Mouse (Mus musculus) intestine, postnatal 0 days (tissue): ENCODE measurements around the gene Tmed1. TPM values are rescaled to one million over a fixed set of nuclear protein-coding genes. Genes with fewer than 3 reads are reported as not detected.
A peak's percentile ranks its signal among the peaks of the same experiment; 100 is the strongest.
"Not testable (repeated sequence)": the region's sequence is repeated elsewhere in the genome, so short reads cannot be mapped to it uniquely, and the experiment has no call there.

Experiments
- ATAC-seq: fragments of 200-750 bp; cut with Nextera tagmentation; 2 replicates; pipeline ENCODE4 v1.8.0; 2017; ENCODE audit warnings: mild to moderate bottlenecking, moderate TSS enrichment, moderate library complexity
- H3K27ac ChIP-seq: fragments of 300-500 bp; sonication (generic); 2 replicates; pipeline ENCODE4 v1.5.1; 2014; ENCODE audit warnings: mild to moderate bottlenecking, low read depth, low read length, moderate library complexity
- H3K27me3 ChIP-seq: fragments of 300-500 bp; sonication (generic); replicated peaks from 2 replicates; pipeline ENCODE4 v1.6.1; 2014; ENCODE audit warnings: low read length, mixed read lengths; ENCODE audit not compliant: control insufficient read depth, insufficient read depth
- H3K36me3 ChIP-seq: fragments of 300-500 bp; sonication (generic); 2 replicates; pipeline ENCODE4 v1.6.1; 2014; ENCODE audit warnings: mild to moderate bottlenecking, moderate library complexity; ENCODE audit not compliant: control insufficient read depth, insufficient read depth
- H3K4me1 ChIP-seq: fragments of 300-500 bp; sonication (generic); replicated peaks from 2 replicates; pipeline ENCODE4 v1.6.1; 2014; ENCODE audit warnings: antibody characterized with exemption, low read length, mixed read lengths; ENCODE audit not compliant: control insufficient read depth, insufficient read depth
- H3K4me2 ChIP-seq: fragments of 300-500 bp; sonication (generic); replicated peaks from 2 replicates; pipeline ENCODE4 v1.6.1; 2014; ENCODE audit warnings: low read depth, mild to moderate bottlenecking, moderate library complexity
- H3K4me3 ChIP-seq: fragments of 300-500 bp; sonication (generic); 2 replicates; pipeline ENCODE4 v1.5.1; 2014; ENCODE audit warnings: low read depth, low read length
- H3K9ac ChIP-seq: fragments of 300-500 bp; sonication (generic); 2 replicates; pipeline ENCODE4 v1.6.1; 2014; ENCODE audit warnings: mild to moderate bottlenecking, low read depth, low read length
- H3K9me3 ChIP-seq: fragments of 300-500 bp; sonication (generic); 2 replicates; pipeline ENCODE4 v1.6.1; 2016; ENCODE audit warnings: mixed run types; ENCODE audit not compliant: control insufficient read depth
- CTCF ChIP-seq: sonication (generic); IDR thresholded peaks from 2 replicates; pipeline ENCODE4 v1.5.1; 2016; ENCODE audit warnings: low read depth, mild to moderate bottlenecking, control low read depth, antibody characterized with exemption, moderate library complexity
- WGBS: fragments of 180-500 bp; shearing (Covaris S2); extraction: QIAGEN DNeasy Blood & Tissue Kit; methylation state at CpG from one replicate; pipeline ENCODE4 v1.1.7; 2014; 5-methylcytosine and 5-hydroxymethylcytosine counted together
- polyA plus RNA-seq: library from polyadenylated mRNA; unstranded; fragments of >200 nt; fragmentation: Nextera tagmentation; extraction: Ambion mirVana; gene quantifications from 2 replicates; pipeline ENCODE4 v1.2.1, GENCODE M21; 2015

The Tmed1 gene
- polyA plus RNA-seq, 1 experiment from 2014 or later: 31.1 TPM

GRCm38 (mm10) chr9:21493907-21494306, 16.1 kb downstream of the Tmed1 start:
- ATAC-seq: no peak
- Histone ChIP-seq H3K9me3 (no peaks in the 10 kb centered on the region), H3K27ac (no peak overlapping the region), H3K4me2 (no peak overlapping the region), H3K4me3 (no peak overlapping the region), H3K4me1 (no peaks in the 10 kb centered on the region), H3K27me3 (no peaks in the 10 kb centered on the region), H3K9ac (no peak overlapping the region), H3K36me3 (peaks cover 85% of the 10 kb centered on the region)
- TF ChIP-seq CTCF: no peak
- 74% methylated on average over 2 of the region's 2 CpGs for WGBS

GRCm38 (mm10) chr9:21490696-21491095, 19.4 kb downstream of the Tmed1 start:
- Histone ChIP-seq H3K36me3 (peaks cover 81% of the 10 kb centered on the region), H3K9ac (no peak overlapping the region), H3K27me3 (no peaks in the 10 kb centered on the region), H3K9me3 (no peaks in the 10 kb centered on the region), H3K4me2 (no peak overlapping the region), H3K27ac (no peak overlapping the region), H3K4me1 (no peaks in the 10 kb centered on the region), H3K4me3 (no peak overlapping the region)
- TF ChIP-seq CTCF: no peak
- no peak for ATAC-seq
- 93% methylated on average over 9 of the region's 9 CpGs for WGBS

DNA sequence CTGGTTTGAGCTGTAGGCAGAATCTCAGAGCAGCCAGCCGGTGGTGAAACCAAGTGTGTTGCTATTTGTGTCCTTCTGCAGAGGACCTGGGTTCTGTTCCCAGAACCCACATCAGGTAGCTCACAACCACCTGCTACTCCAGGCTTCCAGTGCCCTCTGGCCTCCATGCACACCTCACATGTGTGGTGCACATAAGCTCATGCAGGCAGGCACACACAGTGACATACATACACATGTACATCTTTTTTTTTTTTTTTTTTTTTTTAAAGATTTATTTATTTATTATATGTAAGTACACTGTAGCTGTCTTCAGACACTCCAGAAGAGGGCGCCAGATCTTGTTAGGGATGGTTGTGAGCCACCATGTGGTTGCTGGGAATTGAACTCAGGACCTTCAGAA, 21.8 kb downstream of the Tmed1 start:
- not testable (repeated sequence) for H3K27me3 ChIP-seq, H3K9me3 ChIP-seq, H3K9ac ChIP-seq, ATAC-seq, H3K27ac ChIP-seq, H3K4me3 ChIP-seq, H3K4me2 ChIP-seq, H3K4me1 ChIP-seq
- peaks cover 78% of the 10 kb centered on the region for H3K36me3 ChIP-seq
- WGBS: 82% methylated on average over 1 of the region's 2 CpGs

DNA sequence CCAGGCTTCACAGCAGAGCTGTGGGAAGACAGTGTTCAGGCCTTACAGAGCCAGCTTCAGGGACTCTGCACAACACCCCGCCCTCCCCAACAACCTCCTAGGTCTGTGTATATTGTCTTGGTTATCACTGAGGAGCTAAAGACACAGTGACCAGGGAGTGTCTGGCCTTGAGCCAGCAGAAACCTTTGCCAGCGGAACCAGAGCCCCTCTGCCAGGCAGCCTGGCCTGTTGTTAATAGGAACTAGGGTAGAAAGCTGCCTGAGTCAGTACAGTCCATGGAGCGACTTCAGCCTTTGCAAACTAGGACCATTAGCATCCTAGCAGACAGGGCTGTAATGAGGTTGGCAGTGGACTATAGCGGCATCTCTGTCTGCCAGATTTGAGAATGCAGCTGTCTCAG, 26.0 kb downstream of the Tmed1 start:
- Histone ChIP-seq H3K4me3 (no peak overlapping the region), H3K9me3 (no peaks in the 10 kb centered on the region), H3K27ac (no peak overlapping the region), H3K9ac (no peak overlapping the region), H3K4me2 (no peak overlapping the region), H3K36me3 (peaks cover 83% of the 10 kb centered on the region), H3K27me3 (no peaks in the 10 kb centered on the region), H3K4me1 (no peaks in the 10 kb centered on the region)
- no peak for ATAC-seq
- WGBS: 89% methylated on average over 4 of the region's 4 CpGs
- no peak for TF ChIP-seq CTCF

DNA sequence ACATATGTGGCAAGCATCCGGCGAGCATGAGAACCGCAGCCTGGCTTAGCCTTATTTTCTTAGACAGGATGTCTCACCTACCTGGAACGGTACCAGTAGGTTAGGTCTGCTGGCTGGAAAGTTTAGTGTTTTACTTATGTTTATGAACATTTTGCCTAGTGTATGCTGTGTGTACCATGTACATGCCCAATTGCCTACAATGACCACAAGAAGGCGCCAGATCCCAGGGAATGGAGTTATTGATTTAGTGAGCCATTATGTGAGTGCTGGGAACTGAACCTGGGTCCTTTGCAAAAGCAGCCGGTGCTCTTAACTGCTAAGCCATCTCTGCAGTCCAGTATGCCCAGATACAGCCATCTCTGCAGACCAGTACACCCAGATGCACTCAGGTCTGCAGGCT, 32.3 kb downstream of the Tmed1 start:
- H3K36me3 ChIP-seq: peaks cover 96% of the 10 kb centered on the region
- ATAC-seq: no peak
- H3K9me3 ChIP-seq: no peaks in the 10 kb centered on the region
- no peak overlapping the region for H3K9ac ChIP-seq
- H3K4me3 ChIP-seq: no peak overlapping the region
- H3K27ac ChIP-seq: no peak overlapping the region
- TF ChIP-seq CTCF: peak; percentile 49
- H3K4me1 ChIP-seq: no peaks in the 10 kb centered on the region
- no peaks in the 10 kb centered on the region for H3K27me3 ChIP-seq
- H3K4me2 ChIP-seq: no peak overlapping the region
- WGBS: 98% methylated on average over 6 of the region's 6 CpGs

DNA sequence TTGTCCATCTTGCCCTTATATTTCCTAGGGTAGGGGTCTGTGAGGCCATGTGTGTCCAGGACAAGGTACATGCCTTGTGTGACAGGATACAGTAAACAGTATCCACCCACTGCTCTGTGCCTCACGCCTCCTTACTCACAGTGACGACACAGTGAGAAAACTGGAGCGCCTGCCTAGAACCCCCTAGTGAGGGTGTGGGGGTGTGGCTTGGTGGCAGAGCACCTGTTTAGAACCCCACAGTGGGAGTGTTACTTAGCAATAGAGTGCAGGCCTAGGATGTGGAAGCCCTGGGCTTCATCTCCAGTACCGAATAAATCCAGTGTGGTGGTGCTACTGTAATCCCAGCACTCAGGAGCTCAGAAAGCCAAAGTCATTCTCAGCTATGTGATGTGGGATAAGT, 37.1 kb downstream of the Tmed1 start:
- H3K9me3 ChIP-seq: no peaks in the 10 kb centered on the region

More for the DNA sequence above, 37.1 kb downstream of the Tmed1 start:
- ATAC-seq: no peak
- Histone ChIP-seq H3K27me3 (no peaks in the 10 kb centered on the region), H3K9ac (no peak overlapping the region), H3K4me3 (no peak overlapping the region), H3K36me3 (peaks cover 93% of the 10 kb centered on the region), H3K4me1 (no peaks in the 10 kb centered on the region), H3K4me2 (no peak overlapping the region), H3K27ac (no peak overlapping the region)
- WGBS: 84% methylated on average over 4 of the region's 4 CpGs
- TF ChIP-seq CTCF: no peak
